Mouse (Mus musculus) neural tube, embryonic 15.5 days (tissue): ENCODE measurements around the gene Gne. TPM values are rescaled to one million over a fixed set of nuclear protein-coding genes. Genes with fewer than 3 reads are reported as not detected.

Experiments used
- ATAC-seq: fragments of 200-750 bp; cut with Nextera tagmentation; 2 replicates; pipeline ENCODE4 v1.8.0; 2017; ENCODE audit warnings: mild to moderate bottlenecking, moderate TSS enrichment, moderate library complexity; ENCODE audit not compliant: low FRiP score
- H3K27ac ChIP-seq: fragments of 300-500 bp; sonication (generic); replicated peaks from 2 replicates; pipeline ENCODE4 v1.5.1; 2015; ENCODE audit warnings: mild to moderate bottlenecking, inconsistent platforms
- H3K27me3 ChIP-seq: fragments of 300-500 bp; sonication (generic); replicated peaks from 2 replicates; pipeline ENCODE4 v1.6.1; 2015; ENCODE audit warnings: inconsistent platforms
- H3K36me3 ChIP-seq: fragments of 300-500 bp; sonication (generic); 2 replicates; pipeline ENCODE4 v1.6.1; 2015; ENCODE audit warnings: inconsistent platforms
- H3K4me1 ChIP-seq: fragments of 300-500 bp; sonication (generic); 2 replicates; pipeline ENCODE4 v1.6.1; 2015; ENCODE audit warnings: inconsistent platforms
- H3K4me2 ChIP-seq: fragments of 300-500 bp; sonication (generic); 2 replicates; pipeline ENCODE4 v1.6.1; 2015; ENCODE audit warnings: inconsistent platforms, mild to moderate bottlenecking, moderate library complexity
- H3K4me3 ChIP-seq: fragments of 300-500 bp; sonication (generic); replicated peaks from 2 replicates; pipeline ENCODE4 v1.5.1; 2015; ENCODE audit warnings: mild to moderate bottlenecking, inconsistent platforms
- H3K9ac ChIP-seq: fragments of 300-500 bp; sonication (generic); replicated peaks from 2 replicates; pipeline ENCODE4 v1.6.1; 2015; ENCODE audit warnings: mild to moderate bottlenecking, inconsistent platforms
- H3K9me3 ChIP-seq: fragments of 300-500 bp; sonication (generic); replicated peaks from 2 replicates; pipeline ENCODE4 v1.6.1; 2016; ENCODE audit warnings: inconsistent platforms
- WGBS: fragments of 180-500 bp; shearing (Covaris S2); methylation state at CpG from one replicate; pipeline ENCODE4 v1.1.7; 2015; ENCODE audit warnings: mixed read lengths; 5-methylcytosine and 5-hydroxymethylcytosine counted together
- polyA plus RNA-seq: library from polyadenylated mRNA; unstranded; fragments of >200 nt; fragmentation: Nextera tagmentation; extraction: Ambion mirVana; gene quantifications from 2 replicates; pipeline ENCODE4 v1.2.1, GENCODE M21; 2015

Gene Gne
- polyA plus RNA-seq, 1 experiment from 2014 or later, result 27.2 TPM

DNA sequence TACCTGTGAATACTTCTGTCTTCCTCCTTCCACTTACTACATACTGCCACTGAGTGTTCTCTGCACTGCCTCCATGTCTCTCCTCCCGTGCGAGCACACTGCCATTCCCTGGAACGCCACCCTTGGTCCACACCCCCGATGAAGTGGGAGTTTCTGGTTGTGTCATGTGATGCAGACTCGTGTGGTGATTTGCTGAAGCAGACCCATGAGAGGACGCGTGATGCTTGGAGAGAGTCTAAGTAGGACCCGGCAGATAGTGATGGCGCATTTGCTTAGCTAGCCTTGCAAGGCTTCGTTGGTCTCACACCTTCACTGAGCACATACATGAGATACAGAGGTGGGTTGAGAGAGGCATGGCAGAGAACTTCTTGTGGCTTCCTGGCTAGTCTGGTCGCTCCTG lies 90.9 kb downstream of the Gne start:
- Histone ChIP-seq H3K4me2 (no peak overlapping the region), H3K36me3 (no peaks in the 10 kb centered on the region), H3K27ac (no peak overlapping the region), H3K9me3 (no peaks in the 10 kb centered on the region), H3K4me3 (no peak overlapping the region), H3K27me3 (no peaks in the 10 kb centered on the region), H3K4me1 (no peaks in the 10 kb centered on the region), H3K9ac (no peak overlapping the region)
- 94% methylated on average over 11 of the region's 11 CpGs for WGBS
- no peak for ATAC-seq

GRCm38 (mm10) chr4:43988976-43989375 lies 95.0 kb downstream of the Gne start:
- ATAC-seq, result no peak
- Histone ChIP-seq H3K27me3 (no peaks in the 10 kb centered on the region), H3K36me3 (no peaks in the 10 kb centered on the region), H3K4me3 (no peak overlapping the region), H3K9ac (no peak overlapping the region), H3K9me3 (no peaks in the 10 kb centered on the region), H3K4me2 (no peak overlapping the region), H3K27ac (no peak overlapping the region), H3K4me1 (no peaks in the 10 kb centered on the region)
- 95% methylated on average over 3 of the region's 3 CpGs for WGBS

DNA sequence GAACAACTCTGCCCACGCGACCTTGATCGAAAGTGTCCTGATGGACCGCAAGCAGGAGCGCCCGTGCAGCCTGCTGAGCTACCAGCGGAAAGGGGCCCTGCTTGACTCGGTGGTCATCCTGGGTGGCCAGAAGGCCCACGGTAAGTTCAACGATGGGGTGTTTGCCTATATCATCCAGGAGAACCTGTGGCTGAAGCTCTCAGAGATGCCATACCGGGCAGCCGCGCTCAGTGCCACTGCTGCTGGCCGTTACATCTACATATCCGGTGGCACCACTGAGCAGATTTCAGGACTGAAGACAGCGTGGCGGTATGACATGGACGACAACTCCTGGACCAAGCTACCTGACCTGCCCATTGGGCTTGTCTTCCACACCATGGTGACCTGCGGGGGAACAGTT lies 99.7 kb downstream of the Gne start:
- Histone ChIP-seq H3K36me3 (no peaks in the 10 kb centered on the region), H3K27ac (no peak overlapping the region), H3K4me2 (no peak overlapping the region), H3K27me3 (no peaks in the 10 kb centered on the region), H3K4me3 (no peak overlapping the region), H3K9ac (no peak overlapping the region), H3K4me1 (peaks cover 10% of the 10 kb centered on the region), H3K9me3 (no peaks in the 10 kb centered on the region)
- ATAC-seq, result no peak
- WGBS, result 94% methylated on average over 19 of the region's 19 CpGs

Other genes starting within 250 kb of the Gne start
- gene Olfr157, start 244.0 kb downstream of the Gne start, polyA plus RNA-seq, result not detected in 2 replicates
- not detected in 2 replicates for gene Olfr155, start 232.6 kb downstream of the Gne start, polyA plus RNA-seq
- 6.2 and 8.3 TPM in 2 replicates for gene Reck, start 208.6 kb downstream of the Gne start, polyA plus RNA-seq
- 42.3 and 51.4 TPM in 2 replicates for gene Glipr2, start 126.8 kb downstream of the Gne start, polyA plus RNA-seq
- not detected in 2 replicates for gene Ccin, start 100.7 kb downstream of the Gne start, polyA plus RNA-seq
- gene Clta, start 79.7 kb downstream of the Gne start, polyA plus RNA-seq, result 342 and 381 TPM in 2 replicates
- gene Rnf38, start 149.6 kb upstream of the Gne start, polyA plus RNA-seq, result 21.8 and 23.4 TPM in 2 replicates
- 4.0 and 11.6 TPM in 2 replicates for gene Melk, start 216.7 kb upstream of the Gne start, polyA plus RNA-seq